Mouse (Mus musculus) midbrain, embryonic 12.5 days (tissue): ENCODE data around the gene Ifih1. TPM values are rescaled to one million over a fixed set of nuclear protein-coding genes. Genes with fewer than 3 reads are reported as not detected.

Experiments
- polyA plus RNA-seq: library from polyadenylated mRNA; unstranded; fragments of >200 nt; fragmentation: Nextera tagmentation; extraction: Ambion mirVana; gene quantifications from 2 replicates; pipeline ENCODE4 v1.2.1, GENCODE M21; 2016

Gene Ifih1
- polyA plus RNA-seq, 1 experiment from 2014 or later: 0.97 TPM

Other genes with a start within 250 kb of the Ifih1 start
- gene Dpp4, start 234.0 kb downstream of the Ifih1 start, polyA plus RNA-seq: 0.71 and 0.87 TPM in 2 replicates
- 0.18 and 0.35 TPM in 2 replicates for gene Gcg, start 162.6 kb downstream of the Ifih1 start, polyA plus RNA-seq
- gene Fap, start 72.2 kb downstream of the Ifih1 start, polyA plus RNA-seq: 2.0 and 2.6 TPM in 2 replicates
- 2.8 and 3.6 TPM in 2 replicates for gene Gca, start 18.0 kb upstream of the Ifih1 start, polyA plus RNA-seq